Mouse (Mus musculus) hindbrain, embryonic 13.5 days (tissue): ENCODE measurements at regions not wholly inside any gene's neighbourhood (a gene's known extent, or its start where the extent isn't known, plus 50 kb on each side); places are given as distances from the start of the nearest gene placed in this dataset.
A peak's percentile ranks its signal among the peaks of the same experiment; 100 is the strongest.
"Not testable (repeated sequence)": the region's sequence is repeated elsewhere in the genome, so short reads cannot be mapped to it uniquely, and the experiment has no call there.

ENCODE experiments used
- ATAC-seq: fragments of 200-750 bp; cut with Nextera tagmentation; 2 replicates; pipeline ENCODE4 v1.8.0; 2017; ENCODE audit warnings: moderate TSS enrichment; ENCODE audit not compliant: low FRiP score
- H3K27ac ChIP-seq: fragments of 300-500 bp; sonication (generic); 2 replicates; pipeline ENCODE4 v1.5.1; 2015; ENCODE audit warnings: inconsistent platforms, mild to moderate bottlenecking, moderate library complexity
- H3K27me3 ChIP-seq: fragments of 300-500 bp; sonication (generic); 2 replicates; pipeline ENCODE4 v1.6.1; 2015; ENCODE audit warnings: mild to moderate bottlenecking, inconsistent platforms
- H3K36me3 ChIP-seq: fragments of 300-500 bp; sonication (generic); 2 replicates; pipeline ENCODE4 v1.6.1; 2015; ENCODE audit warnings: mild to moderate bottlenecking, inconsistent platforms
- H3K4me1 ChIP-seq: fragments of 300-500 bp; sonication (generic); replicated peaks from 2 replicates; pipeline ENCODE4 v1.6.1; 2015; ENCODE audit warnings: inconsistent platforms
- H3K4me2 ChIP-seq: fragments of 300-500 bp; sonication (generic); 2 replicates; pipeline ENCODE4 v1.6.1; 2015; ENCODE audit warnings: inconsistent platforms, mild to moderate bottlenecking, moderate library complexity
- H3K4me3 ChIP-seq: fragments of 300-500 bp; sonication (generic); 2 replicates; pipeline ENCODE4 v1.5.1; 2015; ENCODE audit warnings: mild to moderate bottlenecking, inconsistent platforms
- H3K9ac ChIP-seq: fragments of 300-500 bp; sonication (generic); 2 replicates; pipeline ENCODE4 v1.6.1; 2015; ENCODE audit warnings: mild to moderate bottlenecking, inconsistent platforms
- H3K9me3 ChIP-seq: fragments of 300-500 bp; sonication (generic); 2 replicates; pipeline ENCODE4 v1.6.1; 2016; ENCODE audit warnings: inconsistent platforms
- WGBS: fragments of 180-500 bp; shearing (Covaris S2); methylation state at CpG from one replicate; pipeline ENCODE4 v1.1.7; 2015; 5-methylcytosine and 5-hydroxymethylcytosine counted together

- not testable (repeated sequence) for ATAC-seq, H3K4me1 ChIP-seq, H3K27ac ChIP-seq, H3K9me3 ChIP-seq, H3K4me3 ChIP-seq, H3K4me2 ChIP-seq, H3K9ac ChIP-seq, H3K27me3 ChIP-seq, H3K36me3 ChIP-seq
These were observed 402.8 kb upstream of the Olfr1507 start for GRCm38 (mm10) chr14:52898310-52898709.

- H3K4me2 ChIP-seq, H3K27ac ChIP-seq, H3K27me3 ChIP-seq, H3K9ac ChIP-seq, H3K4me3 ChIP-seq, H3K9me3 ChIP-seq, ATAC-seq, H3K36me3 ChIP-seq, H3K4me1 ChIP-seq: not testable (repeated sequence)
- WGBS, result no CpG with 5 or more reads among the region's 3 CpGs
These were observed 384.4 kb upstream of the Olfr1507 start for GRCm38 (mm10) chr14:52879978-52880377.

- not testable (repeated sequence) for ATAC-seq, H3K27ac ChIP-seq, H3K27me3 ChIP-seq, H3K9me3 ChIP-seq, H3K36me3 ChIP-seq, H3K4me2 ChIP-seq, H3K9ac ChIP-seq, H3K4me3 ChIP-seq, H3K4me1 ChIP-seq
- WGBS, result no CpG with 5 or more reads among the region's 3 CpGs
These were observed 368.3 kb upstream of the Olfr1507 start for GRCm38 (mm10) chr14:52863841-52864240.

GRCm38 (mm10) chr14:52863107-52863506, 367.6 kb upstream of the Olfr1507 start:
- H3K9me3 ChIP-seq, ATAC-seq, H3K27me3 ChIP-seq, H3K4me2 ChIP-seq, H3K4me1 ChIP-seq, H3K9ac ChIP-seq, H3K27ac ChIP-seq, H3K36me3 ChIP-seq, H3K4me3 ChIP-seq: not testable (repeated sequence)

- 67% methylated on average over 14 of the region's 20 CpGs for WGBS
- not testable (repeated sequence) for H3K4me2 ChIP-seq
These were observed 366.9 kb upstream of the Olfr1507 start for GRCm38 (mm10) chr14:52862491-52862890.

GRCm38 (mm10) chr14:52855339-52855738, 359.8 kb upstream of the Olfr1507 start:
- H3K4me3 ChIP-seq, H3K27ac ChIP-seq, H3K36me3 ChIP-seq, ATAC-seq, H3K9me3 ChIP-seq, H3K9ac ChIP-seq, H3K4me1 ChIP-seq, H3K27me3 ChIP-seq, H3K4me2 ChIP-seq: not testable (repeated sequence)
- no CpG with 5 or more reads among the region's 2 CpGs for WGBS

More at GRCm38 (mm10) chr14:52862491-52862890, 366.9 kb upstream of the Olfr1507 start:
- not testable (repeated sequence) for ATAC-seq, H3K4me1 ChIP-seq, H3K27me3 ChIP-seq, H3K9me3 ChIP-seq, H3K9ac ChIP-seq, H3K36me3 ChIP-seq, H3K4me3 ChIP-seq, H3K27ac ChIP-seq

GRCm38 (mm10) chr14:52853598-52853997, 358.0 kb upstream of the Olfr1507 start:
- H3K36me3 ChIP-seq, H3K4me1 ChIP-seq, H3K4me2 ChIP-seq, H3K4me3 ChIP-seq, ATAC-seq, H3K9me3 ChIP-seq, H3K27ac ChIP-seq, H3K27me3 ChIP-seq, H3K9ac ChIP-seq: not testable (repeated sequence)

- H3K27me3 ChIP-seq, H3K9me3 ChIP-seq, ATAC-seq, H3K9ac ChIP-seq, H3K27ac ChIP-seq, H3K36me3 ChIP-seq, H3K4me1 ChIP-seq, H3K4me3 ChIP-seq, H3K4me2 ChIP-seq: not testable (repeated sequence)
- no CpG with 5 or more reads among the region's 2 CpGs for WGBS
These were observed 352.4 kb upstream of the Olfr1507 start for GRCm38 (mm10) chr14:52847970-52848369.

GRCm38 (mm10) chr14:52824005-52824404, 328.5 kb upstream of the Olfr1507 start:
- not testable (repeated sequence) for H3K27ac ChIP-seq, ATAC-seq, H3K4me1 ChIP-seq, H3K9me3 ChIP-seq, H3K27me3 ChIP-seq, H3K4me2 ChIP-seq, H3K36me3 ChIP-seq, H3K9ac ChIP-seq, H3K4me3 ChIP-seq
- WGBS, result no CpG with 5 or more reads among the region's 1 CpGs

- not testable (repeated sequence) for H3K27me3 ChIP-seq, H3K9ac ChIP-seq, H3K36me3 ChIP-seq, H3K4me1 ChIP-seq, H3K9me3 ChIP-seq, H3K4me2 ChIP-seq, ATAC-seq, H3K27ac ChIP-seq, H3K4me3 ChIP-seq
- WGBS, result no CpG with 5 or more reads among the region's 4 CpGs
These were observed 326.1 kb upstream of the Olfr1507 start for GRCm38 (mm10) chr14:52821617-52822016.

GRCm38 (mm10) chr14:52811128-52811415, 315.5 kb upstream of the Olfr1507 start:
- H3K9ac ChIP-seq, H3K4me1 ChIP-seq, H3K4me2 ChIP-seq, H3K36me3 ChIP-seq, H3K9me3 ChIP-seq, H3K27ac ChIP-seq, H3K4me3 ChIP-seq, H3K27me3 ChIP-seq: not testable (repeated sequence)
- peak; percentile 46; the same call in 1 of the 2 replicates for ATAC-seq
- WGBS, result 89% methylated on average over 5 of the region's 5 CpGs

GRCm38 (mm10) chr14:52810275-52811127, 315.0 kb upstream of the Olfr1507 start:
- not testable (repeated sequence) for H3K4me2 ChIP-seq, H3K9ac ChIP-seq, H3K27ac ChIP-seq, H3K9me3 ChIP-seq, H3K4me3 ChIP-seq, H3K4me1 ChIP-seq, H3K27me3 ChIP-seq, H3K36me3 ChIP-seq
- WGBS, result 75% methylated on average over 8 of the region's 8 CpGs
- ATAC-seq, result peak; percentile 86

GRCm38 (mm10) chr14:52801705-52802104, 306.2 kb upstream of the Olfr1507 start:
- not testable (repeated sequence) for H3K4me1 ChIP-seq, H3K27ac ChIP-seq, H3K4me3 ChIP-seq, H3K9me3 ChIP-seq, H3K4me2 ChIP-seq, ATAC-seq, H3K36me3 ChIP-seq, H3K9ac ChIP-seq, H3K27me3 ChIP-seq
- WGBS, result 84% methylated on average over 2 of the region's 2 CpGs
